Mouse (Mus musculus) small intestine, adult 2 months (tissue): ENCODE measurements around the gene Adamts16.

Experiments used
- CTCF ChIP-seq: fragments of 200-500 bp; IDR thresholded peaks from 2 replicates; pipeline ENCODE4 v1.5.1; 2012; ENCODE audit warnings: low read depth, mild to moderate bottlenecking, control low read depth, inconsistent platforms, low read length, moderate library complexity, mixed read lengths; ENCODE audit not compliant: insufficient replicate concordance, insufficient read length; ENCODE audit errors: extremely low read depth
- POLR2A ChIP-seq: fragments of 200-500 bp; IDR thresholded peaks from 2 replicates; pipeline ENCODE4 v1.6.1; 2012; ENCODE audit warnings: low read depth, mild to moderate bottlenecking, control low read depth, inconsistent platforms, low read length, moderate library complexity

DNA sequence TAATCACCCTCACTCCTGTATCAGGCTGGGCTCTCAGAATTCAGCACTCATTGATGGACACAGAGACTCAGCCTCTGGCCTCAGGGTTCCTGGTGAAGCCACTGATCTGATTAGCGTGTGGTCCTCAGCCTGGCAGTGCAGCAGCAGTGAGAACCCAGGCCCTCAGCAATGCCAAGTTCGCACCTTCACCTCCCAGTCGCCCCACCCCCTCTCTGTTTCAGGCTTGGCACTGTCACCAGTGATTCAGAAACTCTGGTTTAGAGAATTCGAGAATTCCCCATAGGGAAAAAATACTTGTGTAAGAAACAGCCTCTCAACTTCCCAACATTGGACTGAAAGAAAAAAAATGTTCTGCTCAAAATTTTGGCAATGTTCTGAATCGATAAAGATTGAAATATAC is 108.8 kb downstream of the Adamts16 start:
- no peak for TF ChIP-seq POLR2A
- no peak for TF ChIP-seq CTCF
